Mouse (Mus musculus): ENCODE data around the gene Ulk3. TPM values are rescaled to one million over a fixed set of nuclear protein-coding genes. Genes with fewer than 3 reads are reported as not detected.

The Ulk3 gene
- polyA plus RNA-seq, 1 experiment: 19.4 TPM

GRCm38 (mm10) chr9:57553119-57553518 lies 36.1 kb upstream of the Ulk3 start:
- H3K27ac ChIP-seq (ENCODE audit: insufficient read depth, low read length): no peak overlapping the region
- no peak for TF ChIP-seq CTCF (IDR thresholded peaks at IDR 0.05; ENCODE audit: borderline replicate concordance, insufficient read depth, low read length)
- TF ChIP-seq POLR2A (IDR thresholded peaks at IDR 0.05; ENCODE audit: low read depth, low read length): no peak
- peaks cover 4% of the 10 kb centered on the region; the same call in 1 of the 2 replicates for H3K4me1 ChIP-seq (ENCODE audit: control insufficient read depth, insufficient read depth, low read length)
- no peak overlapping the region for H3K4me3 ChIP-seq (ENCODE audit: insufficient read depth, low read length)

GRCm38 (mm10) chr9:57554753-57555152 lies 34.5 kb upstream of the Ulk3 start:
- H3K4me1 ChIP-seq (ENCODE audit: control insufficient read depth, insufficient read depth, low read length): peaks cover 4% of the 10 kb centered on the region; the same call in 1 of the 2 replicates
- H3K4me3 ChIP-seq (ENCODE audit: insufficient read depth, low read length): no peak overlapping the region
- H3K27ac ChIP-seq (ENCODE audit: insufficient read depth, low read length): no peak overlapping the region
- no peak for TF ChIP-seq POLR2A (IDR thresholded peaks at IDR 0.05; ENCODE audit: low read depth, low read length)
- no peak for TF ChIP-seq CTCF (IDR thresholded peaks at IDR 0.05; ENCODE audit: borderline replicate concordance, insufficient read depth, low read length)

GRCm38 (mm10) chr9:57557215-57557614 lies 32.0 kb upstream of the Ulk3 start:
- H3K4me1 ChIP-seq (ENCODE audit: control insufficient read depth, insufficient read depth, low read length): peaks cover 3% of the 10 kb centered on the region
- H3K4me3 ChIP-seq (ENCODE audit: insufficient read depth, low read length): no peak overlapping the region
- H3K27ac ChIP-seq (ENCODE audit: insufficient read depth, low read length): no peak overlapping the region
- TF ChIP-seq POLR2A (IDR thresholded peaks at IDR 0.05; ENCODE audit: low read depth, low read length) (no peak), CTCF (IDR thresholded peaks at IDR 0.05; ENCODE audit: borderline replicate concordance, insufficient read depth, low read length) (no peak)

GRCm38 (mm10) chr9:57558625-57559024 lies 30.6 kb upstream of the Ulk3 start:
- Histone ChIP-seq H3K4me1 (ENCODE audit: control insufficient read depth, insufficient read depth, low read length) (peaks cover 5% of the 10 kb centered on the region), H3K4me3 (ENCODE audit: insufficient read depth, low read length) (no peak overlapping the region), H3K27ac (ENCODE audit: insufficient read depth, low read length) (no peak overlapping the region)
- no peak for TF ChIP-seq CTCF (IDR thresholded peaks at IDR 0.05; ENCODE audit: borderline replicate concordance, insufficient read depth, low read length)
- no peak for TF ChIP-seq POLR2A (IDR thresholded peaks at IDR 0.05; ENCODE audit: low read depth, low read length)

GRCm38 (mm10) chr9:57559568-57559967 lies 29.7 kb upstream of the Ulk3 start:
- TF ChIP-seq CTCF (IDR thresholded peaks at IDR 0.05; ENCODE audit: borderline replicate concordance, insufficient read depth, low read length): no peak
- TF ChIP-seq POLR2A (IDR thresholded peaks at IDR 0.05; ENCODE audit: low read depth, low read length): no peak
- H3K27ac ChIP-seq (ENCODE audit: insufficient read depth, low read length): no peak overlapping the region
- H3K4me1 ChIP-seq (ENCODE audit: control insufficient read depth, insufficient read depth, low read length): peaks cover 5% of the 10 kb centered on the region
- no peak overlapping the region for H3K4me3 ChIP-seq (ENCODE audit: insufficient read depth, low read length)

GRCm38 (mm10) chr9:57560263-57560662 lies 29.0 kb upstream of the Ulk3 start:
- peaks cover 5% of the 10 kb centered on the region for H3K4me1 ChIP-seq (ENCODE audit: control insufficient read depth, insufficient read depth, low read length)
- H3K27ac ChIP-seq (ENCODE audit: insufficient read depth, low read length): no peak overlapping the region
- TF ChIP-seq CTCF (IDR thresholded peaks at IDR 0.05; ENCODE audit: borderline replicate concordance, insufficient read depth, low read length): no peak

GRCm38 (mm10) chr9:57560861-57561710 lies 28.2 kb upstream of the Ulk3 start, which contains the start of gene Scamp2:
Gene Scamp2 (plus strand): TSS chr9:57560943.
- peak within 1 kb of the TSS; percentile 72 for H3K4me3 ChIP-seq (ENCODE audit: insufficient read depth, low read length)
- H3K4me1 ChIP-seq (ENCODE audit: control insufficient read depth, insufficient read depth, low read length): peaks cover 9% of the 10 kb centered on the region
- H3K27ac ChIP-seq (ENCODE audit: insufficient read depth, low read length): peak within 1 kb of the TSS; percentile 39
- no peak; the same call in 1 of the 2 replicates for TF ChIP-seq CTCF (IDR thresholded peaks at IDR 0.05; ENCODE audit: borderline replicate concordance, insufficient read depth, low read length)
- peak; percentile 89 for TF ChIP-seq POLR2A (IDR thresholded peaks at IDR 0.05; ENCODE audit: low read depth, low read length)

More at GRCm38 (mm10) chr9:57560263-57560662, 29.0 kb upstream of the Ulk3 start:
- peak overlapping the region; percentile 72 for H3K4me3 ChIP-seq (ENCODE audit: insufficient read depth, low read length)

- no peak for TF ChIP-seq POLR2A (IDR thresholded peaks at IDR 0.05; ENCODE audit: low read depth, low read length)
- no peak for TF ChIP-seq CTCF (IDR thresholded peaks at IDR 0.05; ENCODE audit: borderline replicate concordance, insufficient read depth, low read length)
- no peak overlapping the region for H3K27ac ChIP-seq (ENCODE audit: insufficient read depth, low read length)
- H3K4me3 ChIP-seq (ENCODE audit: insufficient read depth, low read length): peak overlapping the region; percentile 72
- H3K4me1 ChIP-seq (ENCODE audit: control insufficient read depth, insufficient read depth, low read length): peaks cover 9% of the 10 kb centered on the region
Observed at GRCm38 (mm10) chr9:57561711-57562099, 27.5 kb upstream of the Ulk3 start.

- Histone ChIP-seq H3K4me3 (ENCODE audit: insufficient read depth, low read length) (no peak overlapping the region), H3K4me1 (ENCODE audit: control insufficient read depth, insufficient read depth, low read length) (peaks cover 9% of the 10 kb centered on the region), H3K27ac (ENCODE audit: insufficient read depth, low read length) (no peak overlapping the region)
- TF ChIP-seq POLR2A (IDR thresholded peaks at IDR 0.05; ENCODE audit: low read depth, low read length) (no peak), CTCF (IDR thresholded peaks at IDR 0.05; ENCODE audit: borderline replicate concordance, insufficient read depth, low read length) (no peak)
Observed at GRCm38 (mm10) chr9:57562896-57563372, 26.3 kb upstream of the Ulk3 start.

GRCm38 (mm10) chr9:57564609-57565008 lies 24.6 kb upstream of the Ulk3 start:
- Histone ChIP-seq H3K4me3 (ENCODE audit: insufficient read depth, low read length) (no peak overlapping the region), H3K27ac (ENCODE audit: insufficient read depth, low read length) (no peak overlapping the region), H3K4me1 (ENCODE audit: control insufficient read depth, insufficient read depth, low read length) (peaks cover 9% of the 10 kb centered on the region)
- TF ChIP-seq POLR2A (IDR thresholded peaks at IDR 0.05; ENCODE audit: low read depth, low read length): no peak
- TF ChIP-seq CTCF (IDR thresholded peaks at IDR 0.05; ENCODE audit: borderline replicate concordance, insufficient read depth, low read length): no peak
